Mouse (Mus musculus): ENCODE measurements around the gene Ankfn1.

The Ankfn1 gene

GRCm38 (mm10) chr11:89777431-89777830 lies at the start of gene Ankfn1:
Gene Ankfn1 (minus strand): TSS chr11:89777653.
- DNase-seq: no peak

- DNase-seq: no peak
These were observed 46.4 kb upstream of the Ankfn1 start for GRCm38 (mm10) chr11:89823661-89824446.

GRCm38 (mm10) chr11:89818594-89818993 lies 41.1 kb upstream of the Ankfn1 start:
- no peak for DNase-seq

GRCm38 (mm10) chr11:89811403-89811802 lies 34.0 kb upstream of the Ankfn1 start:
- DNase-seq: no peak

- DNase-seq: no peak
These were observed 30.5 kb upstream of the Ankfn1 start for GRCm38 (mm10) chr11:89807998-89808397.

- DNase-seq: no peak
These were observed 27.4 kb upstream of the Ankfn1 start for GRCm38 (mm10) chr11:89804822-89805221.

- DNase-seq: no peak
These were observed 26.5 kb upstream of the Ankfn1 start for GRCm38 (mm10) chr11:89803974-89804373.

GRCm38 (mm10) chr11:89792709-89793108 lies 15.3 kb upstream of the Ankfn1 start:
- no peak for DNase-seq

GRCm38 (mm10) chr11:89776070-89776469 lies 1.4 kb downstream of the Ankfn1 start:
- DNase-seq: no peak

GRCm38 (mm10) chr11:89774913-89775312 lies 2.5 kb downstream of the Ankfn1 start:
- no peak for DNase-seq

- peak; percentile 9 for DNase-seq
These were observed 4.5 kb downstream of the Ankfn1 start for GRCm38 (mm10) chr11:89772941-89773340.

GRCm38 (mm10) chr11:89765770-89766148 lies 11.7 kb downstream of the Ankfn1 start:
- no peak for DNase-seq

- no peak for DNase-seq
These were observed 12.3 kb downstream of the Ankfn1 start for GRCm38 (mm10) chr11:89765014-89765769.

GRCm38 (mm10) chr11:89733973-89734693 lies 43.3 kb downstream of the Ankfn1 start:
- no peak for DNase-seq

- no peak for DNase-seq
These were observed 43.9 kb downstream of the Ankfn1 start for GRCm38 (mm10) chr11:89733526-89733925.

GRCm38 (mm10) chr11:89720847-89721246 lies 56.6 kb downstream of the Ankfn1 start:
- DNase-seq: peak; percentile 14

GRCm38 (mm10) chr11:89718491-89718982 lies 58.9 kb downstream of the Ankfn1 start:
- DNase-seq: no peak

GRCm38 (mm10) chr11:89716351-89716750 lies 61.1 kb downstream of the Ankfn1 start:
- DNase-seq: no peak

GRCm38 (mm10) chr11:89708526-89708925 lies 68.9 kb downstream of the Ankfn1 start:
- no peak for DNase-seq

- DNase-seq: no peak
These were observed 80.7 kb downstream of the Ankfn1 start for GRCm38 (mm10) chr11:89696431-89697403.

- no peak for DNase-seq
These were observed 83.8 kb downstream of the Ankfn1 start for GRCm38 (mm10) chr11:89693686-89694085.

GRCm38 (mm10) chr11:89676922-89677321 lies 100.5 kb downstream of the Ankfn1 start:
- DNase-seq: no peak
